Mouse (Mus musculus) forebrain, embryonic 16.5 days (tissue): ENCODE measurements at regions not wholly inside any gene's neighbourhood (a gene's known extent, or its start where the extent isn't known, plus 50 kb on each side); places are given as distances from the start of the nearest gene placed in this dataset.

Source experiments
- ATAC-seq: fragments of 200-750 bp; cut with Nextera tagmentation; 2 replicates; pipeline ENCODE4 v1.8.0; 2017; ENCODE audit warnings: mild to moderate bottlenecking, moderate library complexity
- H3K27ac ChIP-seq: fragments of 300-500 bp; sonication (generic); 2 replicates; pipeline ENCODE4 v1.5.1; 2014; ENCODE audit warnings: low read length, control low read depth
- H3K27me3 ChIP-seq: fragments of 300-500 bp; sonication (generic); replicated peaks from 2 replicates; pipeline ENCODE4 v1.6.1; 2014; ENCODE audit warnings: low read length; ENCODE audit not compliant: control insufficient read depth, insufficient read depth
- H3K36me3 ChIP-seq: fragments of 300-500 bp; sonication (generic); 2 replicates; pipeline ENCODE4 v1.6.1; 2014; ENCODE audit not compliant: control insufficient read depth, insufficient read depth
- H3K4me1 ChIP-seq: fragments of 300-500 bp; sonication (generic); replicated peaks from 2 replicates; pipeline ENCODE4 v1.6.1; 2014; ENCODE audit warnings: low read length; ENCODE audit not compliant: control insufficient read depth, insufficient read depth
- H3K4me2 ChIP-seq: fragments of 300-500 bp; sonication (generic); 2 replicates; pipeline ENCODE4 v1.6.1; 2014; ENCODE audit warnings: mild to moderate bottlenecking, low read length, control low read depth
- H3K4me3 ChIP-seq: fragments of 300-500 bp; sonication (generic); replicated peaks from 2 replicates; pipeline ENCODE4 v1.5.1; 2014; ENCODE audit warnings: mild to moderate bottlenecking, low read length, control low read depth
- H3K9ac ChIP-seq: fragments of 300-500 bp; sonication (generic); replicated peaks from 2 replicates; pipeline ENCODE4 v1.6.1; 2014; ENCODE audit warnings: low read depth, low read length, control low read depth
- H3K9me3 ChIP-seq: fragments of 300-500 bp; sonication (generic); 2 replicates; pipeline ENCODE4 v1.6.1; 2016; ENCODE audit warnings: low read length; ENCODE audit not compliant: control insufficient read depth
- WGBS: fragments of 180-500 bp; shearing (Covaris S2); extraction: QIAGEN DNeasy Blood & Tissue Kit; methylation state at CpG from one replicate; pipeline ENCODE4 v1.1.7; 2014; 5-methylcytosine and 5-hydroxymethylcytosine counted together

DNA sequence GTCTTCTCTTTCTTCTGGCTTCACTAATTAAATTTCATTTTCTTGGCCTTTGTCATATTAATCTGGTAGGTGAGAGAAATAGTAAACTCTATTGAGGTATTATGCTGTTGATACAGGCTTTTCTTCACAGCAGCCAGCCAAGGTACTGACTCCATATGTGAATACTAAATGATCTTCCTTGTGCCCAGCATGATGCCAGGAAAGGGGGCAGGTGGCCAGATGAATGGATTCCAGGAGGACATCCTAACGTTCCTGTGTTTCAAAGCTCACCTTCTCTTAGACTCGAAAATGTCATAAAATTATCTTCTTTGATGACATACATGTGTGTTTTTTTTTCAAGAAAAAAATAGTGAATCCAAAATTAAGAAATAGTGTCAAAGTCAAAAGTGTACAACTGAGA, 1064.4 kb downstream of the Bcl11a start:
- WGBS = 59% methylated on average over 2 of the region's 2 CpGs
- Histone ChIP-seq H3K27me3 (no peaks in the 10 kb centered on the region), H3K9me3 (no peaks in the 10 kb centered on the region), H3K4me3 (no peak overlapping the region), H3K36me3 (no peaks in the 10 kb centered on the region), H3K4me1 (no peaks in the 10 kb centered on the region), H3K27ac (no peak overlapping the region), H3K9ac (no peak overlapping the region), H3K4me2 (no peak overlapping the region)
- ATAC-seq = no peak

DNA sequence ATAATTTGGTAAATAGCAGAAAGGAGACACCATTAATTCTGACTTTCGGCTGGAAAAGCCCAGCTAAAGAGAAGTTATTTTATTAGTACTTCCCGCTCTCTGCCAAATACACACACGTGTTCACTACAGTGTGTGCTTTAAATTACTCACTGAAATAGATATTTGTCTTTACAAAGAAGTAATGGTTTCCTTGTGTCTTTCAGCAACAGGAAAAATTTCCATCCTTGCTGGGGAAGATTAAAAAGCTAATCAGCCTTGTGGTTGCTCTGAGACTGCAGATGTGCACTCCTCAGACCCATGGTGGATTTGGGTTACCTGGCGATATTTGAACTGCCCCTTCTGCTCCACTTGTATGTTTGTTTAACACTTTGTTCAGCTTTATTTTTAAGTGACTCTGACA, 1065.0 kb downstream of the Bcl11a start:
- H3K9me3 ChIP-seq = no peaks in the 10 kb centered on the region
- H3K4me2 ChIP-seq = no peak overlapping the region
- no peaks in the 10 kb centered on the region for H3K36me3 ChIP-seq
- WGBS = 80% methylated on average over 4 of the region's 4 CpGs
- H3K27ac ChIP-seq = no peak overlapping the region
- H3K27me3 ChIP-seq = no peaks in the 10 kb centered on the region
- no peak overlapping the region for H3K9ac ChIP-seq
- ATAC-seq = no peak
- H3K4me1 ChIP-seq = no peaks in the 10 kb centered on the region
- no peak overlapping the region for H3K4me3 ChIP-seq

- H3K27me3 ChIP-seq = no peaks in the 10 kb centered on the region
- H3K9ac ChIP-seq = no peak overlapping the region
- H3K4me3 ChIP-seq = no peak overlapping the region
- no peak for ATAC-seq
- no peak overlapping the region for H3K27ac ChIP-seq
- 84% methylated on average over 3 of the region's 3 CpGs for WGBS
- H3K36me3 ChIP-seq = no peaks in the 10 kb centered on the region
- H3K4me1 ChIP-seq = no peaks in the 10 kb centered on the region
- no peaks in the 10 kb centered on the region for H3K9me3 ChIP-seq
- no peak overlapping the region for H3K4me2 ChIP-seq
Observed at GRCm38 (mm10) chr11:25147287-25147686, 1063.3 kb downstream of the 5730522E02Rik start.

- H3K4me2 ChIP-seq = peak overlapping the region; percentile 49
- peak overlapping the region; percentile 25 for H3K4me3 ChIP-seq
- no peaks in the 10 kb centered on the region for H3K27me3 ChIP-seq
- no peaks in the 10 kb centered on the region for H3K9me3 ChIP-seq
- no peak overlapping the region; the same call in 1 of the 2 replicates for H3K9ac ChIP-seq
- WGBS = 14% methylated on average over 5 of the region's 5 CpGs
- ATAC-seq = peak; percentile 90
- no peaks in the 10 kb centered on the region for H3K36me3 ChIP-seq
- peaks cover 21% of the 10 kb centered on the region for H3K4me1 ChIP-seq
- H3K27ac ChIP-seq = peak overlapping the region; percentile 74
Observed at GRCm38 (mm10) chr11:25156705-25157104, 1053.9 kb downstream of the 5730522E02Rik start.

- Histone ChIP-seq H3K4me1 (peaks cover 21% of the 10 kb centered on the region), H3K27ac (peak overlapping the region; percentile 74), H3K4me3 (peak overlapping the region; percentile 25), H3K27me3 (no peaks in the 10 kb centered on the region), H3K4me2 (peak overlapping the region; percentile 49), H3K36me3 (no peaks in the 10 kb centered on the region), H3K9ac (peak overlapping the region; percentile 46), H3K9me3 (no peaks in the 10 kb centered on the region)
- ATAC-seq = peak; percentile 65
- 12% methylated on average over 11 of the region's 11 CpGs for WGBS
Observed at GRCm38 (mm10) chr11:25157135-25157860, 1053.3 kb downstream of the 5730522E02Rik start.

- no peaks in the 10 kb centered on the region for H3K36me3 ChIP-seq
- H3K9me3 ChIP-seq = no peaks in the 10 kb centered on the region
- no peak overlapping the region for H3K4me2 ChIP-seq
- H3K9ac ChIP-seq = no peak overlapping the region
- 0 out of 2 replicates have a peak, but pooled peaks have one; percentile 13 for ATAC-seq
- peak overlapping the region; percentile 74 for H3K27ac ChIP-seq
- WGBS = 16% methylated on average over 3 of the region's 3 CpGs
- H3K27me3 ChIP-seq = no peaks in the 10 kb centered on the region
- H3K4me1 ChIP-seq = peaks cover 21% of the 10 kb centered on the region
- no peak overlapping the region for H3K4me3 ChIP-seq
Observed at GRCm38 (mm10) chr11:25157861-25158245, 1052.7 kb downstream of the 5730522E02Rik start.

- Histone ChIP-seq H3K27ac (no peak overlapping the region), H3K27me3 (no peaks in the 10 kb centered on the region), H3K36me3 (no peaks in the 10 kb centered on the region), H3K4me3 (no peak overlapping the region), H3K4me2 (no peak overlapping the region), H3K4me1 (peaks cover 21% of the 10 kb centered on the region), H3K9me3 (no peaks in the 10 kb centered on the region), H3K9ac (no peak overlapping the region)
- 92% methylated on average over 1 of the region's 1 CpGs for WGBS
- no peak for ATAC-seq
Observed at GRCm38 (mm10) chr11:25158884-25159283, 1051.7 kb downstream of the 5730522E02Rik start.

DNA sequence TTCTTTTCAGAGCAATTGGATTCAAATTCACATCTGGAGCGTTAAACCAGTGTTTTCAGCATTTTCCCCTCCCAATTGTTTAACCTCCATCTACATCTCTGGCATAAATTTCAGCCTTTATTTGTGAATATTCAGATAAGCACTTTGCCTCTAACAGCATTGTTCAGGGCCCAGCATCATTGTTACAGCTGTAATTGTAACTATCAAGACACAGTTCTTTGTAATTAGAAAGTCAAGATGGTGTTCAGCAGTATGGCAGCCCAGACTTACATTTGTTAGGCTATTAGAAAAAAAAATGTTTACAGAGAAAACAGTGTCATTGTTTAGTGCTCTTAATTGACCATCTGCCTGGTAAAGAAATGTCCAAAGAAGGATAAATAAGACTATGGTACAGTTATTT, 1042.6 kb downstream of the 5730522E02Rik start:
- H3K9ac ChIP-seq = no peak overlapping the region
- WGBS = 53% methylated on average over 1 of the region's 1 CpGs
- no peaks in the 10 kb centered on the region for H3K9me3 ChIP-seq
- 0 out of 2 replicates have a peak, but pooled peaks cover 4% of the 10 kb centered on the region for H3K4me1 ChIP-seq
- no peak overlapping the region for H3K4me2 ChIP-seq
- no peak overlapping the region for H3K4me3 ChIP-seq
- no peaks in the 10 kb centered on the region for H3K27me3 ChIP-seq
- H3K36me3 ChIP-seq = no peaks in the 10 kb centered on the region
- peak; percentile 72 for ATAC-seq
- H3K27ac ChIP-seq = peak overlapping the region; percentile 56; the same call in 1 of the 2 replicates

- Histone ChIP-seq H3K9ac (no peak overlapping the region), H3K9me3 (no peaks in the 10 kb centered on the region), H3K4me3 (no peak overlapping the region), H3K4me1 (0 out of 2 replicates have a peak, but pooled peaks cover 4% of the 10 kb centered on the region), H3K4me2 (no peak overlapping the region), H3K27ac (no peak overlapping the region; the same call in 1 of the 2 replicates), H3K27me3 (no peaks in the 10 kb centered on the region), H3K36me3 (no peaks in the 10 kb centered on the region)
- 50% methylated on average over 1 of the region's 1 CpGs for WGBS
- peak; percentile 58; the same call in 1 of the 2 replicates for ATAC-seq
Observed at GRCm38 (mm10) chr11:25171048-25171447, 1039.5 kb downstream of the 5730522E02Rik start.
